Mouse (Mus musculus) spleen, adult 2 months (tissue): ENCODE results near the gene Mark3. TPM values are rescaled to one million over a fixed set of nuclear protein-coding genes. Genes with fewer than 3 reads are reported as not detected.
"Not testable (repeated sequence)": the region's sequence is repeated elsewhere in the genome, so short reads cannot be mapped to it uniquely, and the experiment has no call there.

Source experiments
- DNase-seq, 2 experiments: peaks; one replicate each; pipeline versions ENCODE4 v3.0.0 to v3.0.0-alpha.2; 2012 to 2021; ENCODE audit warnings: low spot score in 2 of 2, low read depth in 1 of 2
- H3K27ac ChIP-seq: fragments of 200-500 bp; 2 replicates; pipeline ENCODE4 v1.5.1; 2012; ENCODE audit warnings: low read length, inconsistent platforms; ENCODE audit not compliant: insufficient read depth
- H3K27me3 ChIP-seq: fragments of 200-500 bp; 2 replicates; pipeline ENCODE4 v1.6.1; 2012; ENCODE audit warnings: mild to moderate bottlenecking, moderate library complexity, low read length, inconsistent platforms; ENCODE audit not compliant: control insufficient read depth, insufficient read depth
- H3K36me3 ChIP-seq: fragments of 200-500 bp; 2 replicates; pipeline ENCODE4 v1.6.1; 2012; ENCODE audit warnings: mild to moderate bottlenecking, low read length, inconsistent platforms; ENCODE audit not compliant: control insufficient read depth, insufficient read depth
- H3K4me1 ChIP-seq: fragments of 200-500 bp; 2 replicates; pipeline ENCODE4 v1.6.1; 2011; ENCODE audit warnings: inconsistent platforms; ENCODE audit not compliant: control insufficient read depth, insufficient read depth, insufficient read length
- H3K4me3 ChIP-seq: fragments of 200-500 bp; 2 replicates; pipeline ENCODE4 v1.5.1; 2011; ENCODE audit warnings: mild to moderate bottlenecking, inconsistent platforms; ENCODE audit not compliant: insufficient read depth, insufficient read length; ENCODE audit errors: extremely low read depth
- CTCF ChIP-seq: fragments of 200-500 bp; IDR thresholded peaks from 2 replicates; pipeline ENCODE4 v1.5.1; 2011; ENCODE audit warnings: mild to moderate bottlenecking, inconsistent platforms; ENCODE audit not compliant: insufficient read depth, insufficient read length, insufficient replicate concordance; ENCODE audit errors: extremely low read depth
- POLR2A ChIP-seq: fragments of 200-500 bp; IDR thresholded peaks from 2 replicates; pipeline ENCODE4 v1.6.1; 2011; ENCODE audit warnings: low read depth, low read length, inconsistent platforms
- WGBS: fragments of 180-500 bp; shearing (Covaris S2); methylation state at CpG from one replicate; pipeline ENCODE4 v1.1.7; 2018; 5-methylcytosine and 5-hydroxymethylcytosine counted together
- polyA plus RNA-seq: library from polyadenylated mRNA; depleted of rRNA; stranded (reverse); fragments of >200 nt; gene quantifications from 2 replicates; pipeline ENCODE4 v1.2.3, GENCODE M21; 2012

The Mark3 gene
- polyA plus RNA-seq, 1 experiment: 19.8 TPM

DNA sequence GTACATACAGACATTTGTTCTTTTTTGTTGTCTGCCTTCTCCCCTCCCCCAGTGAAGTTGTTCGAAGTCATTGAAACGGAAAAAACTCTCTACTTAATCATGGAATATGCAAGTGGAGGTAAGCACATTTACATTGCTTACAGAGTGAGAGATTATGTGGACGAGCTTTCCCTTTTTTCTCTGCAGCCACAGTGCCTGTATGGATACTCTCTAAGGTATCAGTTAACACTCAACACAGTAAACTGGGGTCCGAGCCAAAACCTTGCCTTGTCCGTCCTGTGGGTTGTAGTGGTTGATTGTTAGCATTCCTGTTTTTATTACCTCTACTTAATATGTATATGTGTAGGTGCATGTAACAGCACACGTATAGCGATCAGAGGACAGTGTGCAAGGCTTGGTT is 43.9 kb downstream of the Mark3 start:
- no peak overlapping the region for H3K27ac ChIP-seq
- H3K4me3 ChIP-seq: no peak overlapping the region
- 95% methylated on average over 7 of the region's 7 CpGs for WGBS
- no peaks in the 10 kb centered on the region for H3K27me3 ChIP-seq
- DNase-seq: no peak
- TF ChIP-seq CTCF (no peak), POLR2A (no peak)
- peaks cover 11% of the 10 kb centered on the region for H3K36me3 ChIP-seq
- H3K4me1 ChIP-seq: no peaks in the 10 kb centered on the region

DNA sequence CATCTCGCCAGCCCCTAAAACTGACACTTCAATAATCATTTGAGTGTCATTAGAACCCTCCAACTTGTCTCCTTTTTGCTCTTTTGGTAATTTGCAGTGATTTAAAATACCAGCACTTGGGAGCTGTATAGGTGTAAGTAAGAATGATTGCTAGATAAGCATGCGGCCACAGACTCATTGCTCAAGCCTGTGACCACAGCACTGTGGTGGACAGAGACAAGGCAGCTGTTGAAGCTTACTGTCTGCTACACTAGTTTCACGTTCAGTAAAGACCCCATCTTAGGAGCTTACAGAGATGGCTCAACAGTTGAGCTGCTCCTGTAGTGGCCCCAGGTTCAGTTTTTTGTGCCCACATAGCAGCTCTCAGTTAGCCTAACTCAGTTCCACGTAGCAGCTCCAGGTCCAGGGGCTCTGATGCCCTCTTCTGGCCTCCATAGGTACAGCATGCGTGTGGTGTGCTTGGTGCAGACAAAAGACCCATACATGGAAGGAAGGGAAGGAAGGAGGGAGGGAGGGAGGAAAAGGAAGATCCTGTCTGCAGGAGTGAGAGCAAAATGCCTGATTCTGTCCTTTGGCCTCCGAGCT is 73.8 kb downstream of the Mark3 start:
- H3K4me3 ChIP-seq: no peak overlapping the region
- H3K27ac ChIP-seq: no peak overlapping the region
- H3K36me3 ChIP-seq: peaks cover 30% of the 10 kb centered on the region
- no peaks in the 10 kb centered on the region for H3K4me1 ChIP-seq
- TF ChIP-seq POLR2A: no peak
- TF ChIP-seq CTCF: peak; percentile 43; the same call in 1 of the 2 replicates
- WGBS: 63% methylated on average over 6 of the region's 6 CpGs
- DNase-seq: peak in 1 of 2 experiments; percentile 34
- no peaks in the 10 kb centered on the region for H3K27me3 ChIP-seq

DNA sequence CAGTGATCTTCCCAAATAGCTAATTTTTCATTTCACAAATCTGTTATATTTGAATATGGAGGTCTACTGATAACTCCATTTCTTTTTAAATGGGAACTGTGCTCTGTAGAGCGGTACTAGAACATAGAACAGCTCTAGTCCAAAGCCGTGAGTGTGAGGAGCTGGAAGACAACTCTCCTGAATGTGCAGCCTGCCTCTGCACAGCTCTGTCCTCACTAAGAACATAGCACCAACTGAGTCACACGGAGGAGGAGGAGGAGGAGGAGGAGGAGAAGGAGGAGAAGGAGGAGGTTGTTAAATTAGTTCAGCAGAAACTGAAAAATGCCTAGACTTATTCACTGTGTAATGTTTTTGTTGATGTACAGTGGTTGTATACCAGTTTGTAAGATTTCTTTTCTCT is 78.6 kb downstream of the Mark3 start:
- Histone ChIP-seq H3K27me3 (no peaks in the 10 kb centered on the region), H3K36me3 (peaks cover 27% of the 10 kb centered on the region), H3K27ac (no peak overlapping the region), H3K4me3 (no peak overlapping the region), H3K4me1 (no peaks in the 10 kb centered on the region)
- DNase-seq: no peak
- TF ChIP-seq CTCF: no peak
- TF ChIP-seq POLR2A: no peak
- WGBS: 91% methylated on average over 3 of the region's 3 CpGs

DNA sequence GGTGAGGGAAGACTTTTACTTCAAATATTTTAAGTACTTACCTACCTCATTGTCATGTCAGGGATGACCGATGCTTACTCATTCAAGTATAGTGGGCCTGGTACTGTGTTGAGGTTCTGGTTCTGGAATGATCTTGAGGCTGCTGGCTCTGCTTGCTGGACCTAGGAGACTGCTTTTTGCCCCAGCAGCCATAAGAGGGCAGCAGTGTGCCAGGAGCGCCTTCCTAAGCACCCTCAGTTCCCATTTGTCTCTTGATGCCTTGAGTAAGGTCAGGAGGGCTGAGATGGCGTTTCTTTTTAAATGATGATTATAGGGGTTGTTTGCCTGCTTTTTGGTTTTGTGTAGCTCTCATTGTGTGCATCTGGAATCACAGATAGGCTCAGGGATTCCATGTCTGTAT is 79.1 kb downstream of the Mark3 start:
- H3K4me1 ChIP-seq: no peaks in the 10 kb centered on the region
- TF ChIP-seq CTCF: peak; percentile 79
- no peak for TF ChIP-seq POLR2A
- H3K4me3 ChIP-seq: no peak overlapping the region
- peaks cover 27% of the 10 kb centered on the region for H3K36me3 ChIP-seq
- no peak overlapping the region for H3K27ac ChIP-seq
- 37% methylated on average over 3 of the region's 3 CpGs for WGBS
- H3K27me3 ChIP-seq: no peaks in the 10 kb centered on the region
- DNase-seq: peak in 1 of 2 experiments; percentile 50

GRCm38 (mm10) chr12:111655695-111656094 is 81.4 kb downstream of the Mark3 start:
- no peak for TF ChIP-seq POLR2A
- no peak for TF ChIP-seq CTCF
- H3K27ac ChIP-seq: no peak overlapping the region
- peaks cover 20% of the 10 kb centered on the region for H3K36me3 ChIP-seq
- H3K4me3 ChIP-seq: no peak overlapping the region
- WGBS: 97% methylated on average over 11 of the region's 11 CpGs
- no peaks in the 10 kb centered on the region for H3K27me3 ChIP-seq
- no peaks in the 10 kb centered on the region for H3K4me1 ChIP-seq
- no peak for DNase-seq

- 91% methylated on average over 4 of the region's 4 CpGs for WGBS
- DNase-seq: no peak
- Histone ChIP-seq H3K4me1 (no peaks in the 10 kb centered on the region), H3K4me3 (no peak overlapping the region), H3K27ac (no peak overlapping the region), H3K27me3 (no peaks in the 10 kb centered on the region), H3K36me3 (peaks cover 17% of the 10 kb centered on the region)
- TF ChIP-seq CTCF (no peak), POLR2A (no peak)
Measured at GRCm38 (mm10) chr12:111659331-111659730, 85.0 kb downstream of the Mark3 start.

GRCm38 (mm10) chr12:111660628-111661027 is 86.3 kb downstream of the Mark3 start:
- DNase-seq: no peak
- WGBS: 100% methylated on average over 1 of the region's 1 CpGs
- Histone ChIP-seq H3K4me1 (no peaks in the 10 kb centered on the region), H3K4me3 (no peak overlapping the region), H3K27me3 (no peaks in the 10 kb centered on the region), H3K27ac (no peak overlapping the region), H3K36me3 (peaks cover 13% of the 10 kb centered on the region)
- TF ChIP-seq CTCF (no peak), POLR2A (no peak)

DNA sequence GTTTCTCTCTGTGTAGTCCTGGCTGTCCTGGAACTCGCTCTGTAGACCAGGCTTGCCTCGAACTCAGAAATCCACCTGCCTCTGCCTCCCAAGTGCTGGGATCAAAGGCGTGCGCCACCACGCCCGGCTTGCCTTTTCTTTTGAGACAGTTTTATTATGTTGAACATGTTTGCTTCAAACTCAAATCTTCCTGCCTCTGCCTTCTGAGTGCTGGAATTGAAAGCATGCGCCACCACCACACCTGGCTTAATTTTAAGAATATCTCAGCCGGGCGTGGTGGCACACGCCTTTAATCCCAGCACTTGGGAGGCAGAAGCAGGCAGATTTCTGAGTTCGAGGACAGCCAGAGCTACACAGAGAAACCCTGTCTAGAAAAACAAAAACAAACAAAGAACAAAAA is 87.2 kb downstream of the Mark3 start:
- not testable (repeated sequence) for H3K36me3 ChIP-seq

More for the DNA sequence above, 87.2 kb downstream of the Mark3 start:
- H3K4me1 ChIP-seq, DNase-seq, H3K27ac ChIP-seq, H3K4me3 ChIP-seq, H3K27me3 ChIP-seq: not testable (repeated sequence)
- WGBS: 92% methylated on average over 11 of the region's 11 CpGs
